Mouse (Mus musculus): ENCODE results near the gene Ooep. TPM values are rescaled to one million over a fixed set of nuclear protein-coding genes. Genes with fewer than 3 reads are reported as not detected.
A peak's percentile ranks its signal among the peaks of the same experiment; 100 is the strongest.

The Ooep gene
- polyA plus RNA-seq, 1 experiment from 2014 or later: 6.5 TPM

GRCm38 (mm10) chr9:78393741-78394140 is 15.2 kb upstream of the Ooep start:
- 90% methylated on average over 10 of the region's 10 CpGs for WGBS
- Histone ChIP-seq H3K4me3 (replicated peaks; ENCODE audit: low read length) (no peak overlapping the region), H3K9me3 (ENCODE audit: control insufficient read depth, low read length) (no peaks in the 10 kb centered on the region), H3K4me1 (replicated peaks; ENCODE audit: control insufficient read depth, insufficient read depth, low read length) (peaks cover 4% of the 10 kb centered on the region; the same call in 1 of the 2 replicates), H3K27me3 (ENCODE audit: control insufficient read depth, insufficient read depth, low read length) (peaks cover 61% of the 10 kb centered on the region), H3K27ac (no peak overlapping the region), H3K9ac (no peak overlapping the region), H3K36me3 (replicated peaks; ENCODE audit: control insufficient read depth, insufficient read depth) (no peaks in the 10 kb centered on the region), H3K4me2 (replicated peaks) (no peak overlapping the region)
- ATAC-seq (ENCODE audit: low FRiP score) (no peak), DNase-seq (ENCODE audit: low spot score) (no peak)

- Histone ChIP-seq H3K4me3 (replicated peaks; ENCODE audit: low read length) (no peak overlapping the region), H3K9me3 (ENCODE audit: control insufficient read depth, low read length) (no peaks in the 10 kb centered on the region), H3K36me3 (replicated peaks; ENCODE audit: control insufficient read depth, insufficient read depth) (no peaks in the 10 kb centered on the region), H3K4me2 (replicated peaks) (no peak overlapping the region), H3K9ac (no peak overlapping the region), H3K27ac (no peak overlapping the region), H3K27me3 (ENCODE audit: control insufficient read depth, insufficient read depth, low read length) (peaks cover 26% of the 10 kb centered on the region), H3K4me1 (replicated peaks; ENCODE audit: control insufficient read depth, insufficient read depth, low read length) (no peaks in the 10 kb centered on the region)
- ATAC-seq (ENCODE audit: low FRiP score): no peak
- WGBS: 53% methylated on average over 5 of the region's 5 CpGs
- no peak for DNase-seq (ENCODE audit: low spot score)
These were observed 11.5 kb upstream of the Ooep start for GRCm38 (mm10) chr9:78389981-78390380.

- Histone ChIP-seq H3K4me3 (replicated peaks; ENCODE audit: low read length) (no peak overlapping the region), H3K27ac (no peak overlapping the region), H3K4me1 (replicated peaks; ENCODE audit: control insufficient read depth, insufficient read depth, low read length) (no peaks in the 10 kb centered on the region), H3K36me3 (replicated peaks; ENCODE audit: control insufficient read depth, insufficient read depth) (no peaks in the 10 kb centered on the region), H3K27me3 (ENCODE audit: control insufficient read depth, insufficient read depth, low read length) (no peaks in the 10 kb centered on the region), H3K9me3 (ENCODE audit: control insufficient read depth, low read length) (no peaks in the 10 kb centered on the region), H3K4me2 (replicated peaks) (no peak overlapping the region), H3K9ac (no peak overlapping the region)
- no peak for DNase-seq (ENCODE audit: low spot score)
- ATAC-seq (ENCODE audit: low FRiP score): no peak
- 92% methylated on average over 7 of the region's 7 CpGs for WGBS
These were observed 8.4 kb upstream of the Ooep start for GRCm38 (mm10) chr9:78386947-78387346.

- H3K4me3 ChIP-seq (replicated peaks; ENCODE audit: low read length): no peak overlapping the region
- no peak overlapping the region for H3K4me2 ChIP-seq (replicated peaks)
- DNase-seq (ENCODE audit: low spot score) (no peak), ATAC-seq (ENCODE audit: low FRiP score) (no peak)
- H3K27me3 ChIP-seq (ENCODE audit: control insufficient read depth, insufficient read depth, low read length): no peaks in the 10 kb centered on the region
- 54% methylated on average over 3 of the region's 3 CpGs for WGBS
- no peaks in the 10 kb centered on the region for H3K9me3 ChIP-seq (ENCODE audit: control insufficient read depth, low read length)
- no peaks in the 10 kb centered on the region for H3K4me1 ChIP-seq (replicated peaks; ENCODE audit: control insufficient read depth, insufficient read depth, low read length)
- no peaks in the 10 kb centered on the region for H3K36me3 ChIP-seq (replicated peaks; ENCODE audit: control insufficient read depth, insufficient read depth)
- no peak overlapping the region for H3K9ac ChIP-seq
- no peak overlapping the region for H3K27ac ChIP-seq
These were observed 7.4 kb upstream of the Ooep start for GRCm38 (mm10) chr9:78385893-78386292.

GRCm38 (mm10) chr9:78377546-78377945 is 979 bp downstream of the Ooep start:
- Histone ChIP-seq H3K27ac (peak overlapping the region; percentile 65), H3K36me3 (replicated peaks; ENCODE audit: control insufficient read depth, insufficient read depth) (no peaks in the 10 kb centered on the region), H3K27me3 (ENCODE audit: control insufficient read depth, insufficient read depth, low read length) (no peaks in the 10 kb centered on the region), H3K4me3 (replicated peaks; ENCODE audit: low read length) (peak overlapping the region; percentile 31), H3K4me1 (replicated peaks; ENCODE audit: control insufficient read depth, insufficient read depth, low read length) (peaks cover 13% of the 10 kb centered on the region; the same call in 1 of the 2 replicates), H3K4me2 (replicated peaks) (peak overlapping the region; percentile 71), H3K9ac (peak overlapping the region; percentile 62), H3K9me3 (ENCODE audit: control insufficient read depth, low read length) (no peaks in the 10 kb centered on the region)
- DNase-seq (ENCODE audit: low spot score) (no peak), ATAC-seq (ENCODE audit: low FRiP score) (no peak)
- WGBS: 32% methylated on average over 8 of the region's 8 CpGs

GRCm38 (mm10) chr9:78375486-78375885 is 3.0 kb downstream of the Ooep start:
- H3K4me1 ChIP-seq (replicated peaks; ENCODE audit: control insufficient read depth, insufficient read depth, low read length): peaks cover 13% of the 10 kb centered on the region; the same call in 1 of the 2 replicates
- H3K4me3 ChIP-seq (replicated peaks; ENCODE audit: low read length): no peak overlapping the region
- H3K27ac ChIP-seq: no peak overlapping the region
- no peaks in the 10 kb centered on the region for H3K9me3 ChIP-seq (ENCODE audit: control insufficient read depth, low read length)
- no peak overlapping the region for H3K4me2 ChIP-seq (replicated peaks)
- H3K36me3 ChIP-seq (replicated peaks; ENCODE audit: control insufficient read depth, insufficient read depth): no peaks in the 10 kb centered on the region
- ATAC-seq (ENCODE audit: low FRiP score): no peak
- H3K9ac ChIP-seq: no peak overlapping the region
- no peaks in the 10 kb centered on the region for H3K27me3 ChIP-seq (ENCODE audit: control insufficient read depth, insufficient read depth, low read length)
- no peak for DNase-seq (ENCODE audit: low spot score)
- WGBS: 80% methylated on average over 4 of the region's 4 CpGs

- Histone ChIP-seq H3K27ac (no peak overlapping the region), H3K27me3 (ENCODE audit: control insufficient read depth, insufficient read depth, low read length) (no peaks in the 10 kb centered on the region), H3K4me1 (replicated peaks; ENCODE audit: control insufficient read depth, insufficient read depth, low read length) (peaks cover 13% of the 10 kb centered on the region; the same call in 1 of the 2 replicates), H3K9me3 (ENCODE audit: control insufficient read depth, low read length) (no peaks in the 10 kb centered on the region), H3K36me3 (replicated peaks; ENCODE audit: control insufficient read depth, insufficient read depth) (no peaks in the 10 kb centered on the region), H3K9ac (no peak overlapping the region), H3K4me2 (replicated peaks) (no peak overlapping the region), H3K4me3 (replicated peaks; ENCODE audit: low read length) (no peak overlapping the region)
- 80% methylated on average over 1 of the region's 1 CpGs for WGBS
- no peak for ATAC-seq (ENCODE audit: low FRiP score)
- DNase-seq (ENCODE audit: low spot score): no peak
These were observed 3.6 kb downstream of the Ooep start for GRCm38 (mm10) chr9:78374885-78375389.

- DNase-seq (ENCODE audit: low spot score) (no peak), ATAC-seq (ENCODE audit: low FRiP score) (no peak)
- Histone ChIP-seq H3K4me2 (replicated peaks) (no peak overlapping the region), H3K9me3 (ENCODE audit: control insufficient read depth, low read length) (no peaks in the 10 kb centered on the region), H3K4me3 (replicated peaks; ENCODE audit: low read length) (no peak overlapping the region), H3K9ac (no peak overlapping the region), H3K4me1 (replicated peaks; ENCODE audit: control insufficient read depth, insufficient read depth, low read length) (peaks cover 13% of the 10 kb centered on the region; the same call in 1 of the 2 replicates), H3K27me3 (ENCODE audit: control insufficient read depth, insufficient read depth, low read length) (no peaks in the 10 kb centered on the region), H3K27ac (no peak overlapping the region), H3K36me3 (replicated peaks; ENCODE audit: control insufficient read depth, insufficient read depth) (no peaks in the 10 kb centered on the region)
- WGBS: 69% methylated on average over 5 of the region's 5 CpGs
These were observed 4.1 kb downstream of the Ooep start for GRCm38 (mm10) chr9:78374397-78374796.

- Histone ChIP-seq H3K27ac (no peak overlapping the region), H3K9me3 (ENCODE audit: control insufficient read depth, low read length) (no peaks in the 10 kb centered on the region), H3K9ac (no peak overlapping the region), H3K27me3 (ENCODE audit: control insufficient read depth, insufficient read depth, low read length) (no peaks in the 10 kb centered on the region), H3K4me1 (replicated peaks; ENCODE audit: control insufficient read depth, insufficient read depth, low read length) (peaks cover 5% of the 10 kb centered on the region; the same call in 1 of the 2 replicates), H3K4me2 (replicated peaks) (no peak overlapping the region), H3K36me3 (replicated peaks; ENCODE audit: control insufficient read depth, insufficient read depth) (no peaks in the 10 kb centered on the region), H3K4me3 (replicated peaks; ENCODE audit: low read length) (no peak overlapping the region)
- no peak for ATAC-seq (ENCODE audit: low FRiP score)
- 86% methylated on average over 10 of the region's 10 CpGs for WGBS
- DNase-seq (ENCODE audit: low spot score): no peak
These were observed 5.6 kb downstream of the Ooep start for GRCm38 (mm10) chr9:78372827-78373504.
